Comparison of ENCODE assay signal across 9 mouse cellular contexts in the genomic region with DNA sequence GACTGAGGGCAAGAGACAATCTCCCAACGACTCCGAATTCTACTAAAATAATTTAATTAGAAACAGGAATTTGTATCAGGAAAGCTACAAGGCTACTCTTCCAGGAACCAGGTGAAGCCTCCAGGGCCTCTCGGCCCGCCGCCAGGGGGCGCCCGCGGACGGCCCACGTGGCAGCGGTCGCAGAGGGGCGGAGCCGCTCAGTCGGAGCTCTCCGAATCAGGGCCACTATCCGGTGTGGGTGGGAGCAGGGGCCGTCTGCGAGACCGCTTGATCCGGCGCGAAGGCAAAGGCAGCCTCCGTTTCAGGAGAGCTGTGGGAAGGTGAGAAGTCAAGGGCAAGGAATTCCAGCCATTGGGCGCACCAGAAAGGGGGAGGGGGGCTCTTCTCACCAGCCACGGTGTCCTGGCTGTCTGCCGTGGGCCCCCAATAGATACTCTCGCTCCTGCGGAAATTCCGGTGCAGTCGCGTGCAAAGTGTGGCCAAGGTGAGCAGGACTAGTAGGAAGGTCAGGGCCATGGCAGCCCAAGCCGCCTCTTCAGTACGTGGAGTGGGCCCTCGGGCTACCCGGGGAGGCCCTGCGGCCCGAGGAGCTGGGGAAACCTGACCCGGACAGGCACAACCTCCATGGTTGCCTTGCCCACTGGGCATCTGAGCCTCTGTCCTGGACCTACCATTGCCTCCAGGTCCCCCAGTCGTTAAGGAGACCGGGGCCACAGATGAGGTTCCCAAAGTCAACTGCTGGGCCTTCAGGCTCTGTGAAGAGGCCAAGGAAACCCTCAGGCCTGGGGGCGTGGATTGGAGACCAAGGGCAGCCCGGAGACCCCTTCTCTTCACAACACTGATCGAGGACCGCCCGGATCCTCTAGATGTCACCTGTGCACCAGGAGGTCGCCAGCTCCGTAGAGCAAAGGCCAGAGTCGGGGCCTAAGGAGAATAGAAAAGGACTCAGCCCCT. TPM values are rescaled to one million over a fixed set of nuclear protein-coding genes. Genes with fewer than 3 reads are reported as not detected.
DNase-seq lines count a peak whose midpoint lies in the region; ATAC-seq and TF ChIP-seq lines count a peak whose summit lies in the region.
"Had no signal": no experiment of that assay in that cellular context is flagged by ENCODE, and none has a peak within 500 bp of the region (broad histone marks: within the 10 kb centered on the region; RNA-seq: fewer than 3 reads in every experiment).

No protein-coding gene starts in this region.

- no peaks in the 10 kb centered on the region for H3K27me3 ChIP-seq in heart, embryonic 11.5 days (ENCODE audit: control insufficient read depth, insufficient read depth, low read length)
- no peaks in the 10 kb centered on the region for H3K27me3 ChIP-seq in kidney, embryonic 14.5 days (ENCODE audit: control insufficient read depth, insufficient read depth, low read length)
- no peaks in the 10 kb centered on the region for H3K27me3 ChIP-seq in liver, postnatal 0 days (ENCODE audit: insufficient read depth, low read length)
- H3K27me3 ChIP-seq in neural tube, embryonic 13.5 days, result no peaks in the 10 kb centered on the region
- H3K27me3 ChIP-seq in testis, adult 2 months (ENCODE audit: control insufficient read depth, insufficient read depth, low read length), result no peaks in the 10 kb centered on the region

- peak overlapping the region; percentile 24 for H3K4me3 ChIP-seq in bone marrow, adult 2 months (replicated peaks; ENCODE audit: control insufficient read depth, low read depth, low read length)
- no peak overlapping the region for H3K4me3 ChIP-seq in embryonic fibroblast, embryonic 13.5 days (ENCODE audit: insufficient read depth, low read length)
- H3K4me3 ChIP-seq in heart, embryonic 11.5 days (ENCODE audit: low read depth, low read length), result peak overlapping the region; percentile 28
- peak overlapping the region; percentile 30 for H3K4me3 ChIP-seq in kidney, embryonic 14.5 days (ENCODE audit: low read length)
- peak overlapping the region; percentile 24 for H3K4me3 ChIP-seq in liver, postnatal 0 days (ENCODE audit: low read depth, low read length)
- peak overlapping the region; percentile 30 for H3K4me3 ChIP-seq in neural tube, embryonic 13.5 days
- H3K4me3 ChIP-seq in testis, adult 2 months (ENCODE audit: control insufficient read depth, low read depth, low read length), result peak overlapping the region; percentile 84

- no peak for TF ChIP-seq POLR2A in bone marrow, adult 2 months (IDR thresholded peaks at IDR 0.05; ENCODE audit: borderline replicate concordance, control insufficient read depth, low read depth, low read length)
- peak; percentile 62 for TF ChIP-seq POLR2A in embryonic fibroblast, embryonic 13.5 days (IDR thresholded peaks at IDR 0.05; ENCODE audit: low read depth, low read length)
- TF ChIP-seq POLR2A in testis, adult 2 months (IDR thresholded peaks at IDR 0.05; ENCODE audit: control insufficient read depth, low read depth, low read length), result peak; percentile 20

- 27% methylated on average over 49 of the region's 49 CpGs for WGBS in bone marrow, adult 2 months
- 16% methylated on average over 49 of the region's 49 CpGs for WGBS in heart, embryonic 11.5 days (ENCODE audit: insufficient replicate concordance)
- WGBS in kidney, embryonic 14.5 days, result 19% methylated on average over 48 of the region's 49 CpGs
- WGBS in liver, postnatal 0 days (ENCODE audit: insufficient replicate concordance), result 20% methylated on average over 49 of the region's 49 CpGs
- 20% methylated on average over 49 of the region's 49 CpGs for WGBS in neural tube, embryonic 13.5 days

- TF ChIP-seq CTCF in bone marrow, adult 2 months (IDR thresholded peaks at IDR 0.05; ENCODE audit: control insufficient read depth, insufficient read depth, low read length), result peak; percentile 74
- peak; percentile 40 for TF ChIP-seq CTCF in embryonic fibroblast, embryonic 13.5 days (IDR thresholded peaks at IDR 0.05; ENCODE audit: borderline replicate concordance, insufficient read depth, low read length)
- TF ChIP-seq CTCF in liver, postnatal 0 days (IDR thresholded peaks at IDR 0.05; ENCODE audit: low read depth), result peak; percentile 95
- peak; percentile 76 for TF ChIP-seq CTCF in testis, adult 2 months (IDR thresholded peaks at IDR 0.05; ENCODE audit: control insufficient read depth, insufficient read depth, insufficient replicate concordance, low read depth, low read length)

- no peak overlapping the region; the same call in 1 of the 2 replicates for H3K27ac ChIP-seq in bone marrow, adult 2 months (ENCODE audit: control insufficient read depth, insufficient read depth, low read depth, low read length, poor library complexity)
- 0 out of 2 replicates have a peak overlapping the region, but pooled peaks have one; percentile 12 for H3K27ac ChIP-seq in embryonic fibroblast, embryonic 13.5 days (ENCODE audit: insufficient read depth, low read length)
- peak overlapping the region; percentile 46; the same call in 1 of the 2 replicates for H3K27ac ChIP-seq in heart, embryonic 11.5 days (ENCODE audit: low read depth, low read length)
- H3K27ac ChIP-seq in kidney, embryonic 14.5 days (ENCODE audit: low read depth, low read length), result no peak overlapping the region
- H3K27ac ChIP-seq in liver, postnatal 0 days (ENCODE audit: low read depth), result no peak overlapping the region
- no peak overlapping the region for H3K27ac ChIP-seq in neural tube, embryonic 13.5 days (replicated peaks)
- no peak overlapping the region for H3K27ac ChIP-seq in testis, adult 2 months (ENCODE audit: control insufficient read depth, insufficient read depth, low read depth, low read length)

- peak overlapping the region; percentile 80 for H3K4me2 ChIP-seq in heart, embryonic 11.5 days
- H3K4me2 ChIP-seq in kidney, embryonic 14.5 days (replicated peaks; ENCODE audit: low read depth, low read length), result peak overlapping the region; percentile 56
- H3K4me2 ChIP-seq in liver, postnatal 0 days (ENCODE audit: low read depth, low read length), result peak overlapping the region; percentile 72
- H3K4me2 ChIP-seq in neural tube, embryonic 13.5 days, result peak overlapping the region; percentile 63

- peak; percentile 89 for DNase-seq in liver, postnatal 0 days

- no peaks in the 10 kb centered on the region for H3K9me3 ChIP-seq in heart, embryonic 11.5 days (replicated peaks; ENCODE audit: control insufficient read depth, low read length)
- H3K9me3 ChIP-seq in kidney, embryonic 14.5 days (ENCODE audit: control insufficient read depth, low read length), result no peaks in the 10 kb centered on the region
- no peaks in the 10 kb centered on the region for H3K9me3 ChIP-seq in liver, postnatal 0 days (ENCODE audit: low read length)
- H3K9me3 ChIP-seq in neural tube, embryonic 13.5 days, result no peaks in the 10 kb centered on the region

- peak; percentile 79 for ATAC-seq in CD4-positive, CD25-positive, alpha-beta regulatory T cell, adult 4 months
- peak; percentile 47 for ATAC-seq in heart, embryonic 11.5 days (replicated peaks; ENCODE audit: insufficient number of reproducible peaks, low FRiP score, low TSS enrichment)
- peak; percentile 64 for ATAC-seq in kidney, embryonic 14.5 days (ENCODE audit: low FRiP score, low TSS enrichment)
- ATAC-seq in liver, postnatal 0 days, result peak; percentile 73
- peak; percentile 21 for ATAC-seq in neural tube, embryonic 13.5 days (ENCODE audit: low read depth)

- TF ChIP-seq EP300 in liver, postnatal 0 days (IDR thresholded peaks at IDR 0.05; ENCODE audit: low read depth), result no peak

- H3K4me1 ChIP-seq in bone marrow, adult 2 months (ENCODE audit: control insufficient read depth, insufficient read depth, low read length), result peaks cover 1% of the 10 kb centered on the region; the same call in 1 of the 2 replicates
- H3K4me1 ChIP-seq in embryonic fibroblast, embryonic 13.5 days (ENCODE audit: control insufficient read depth, insufficient read depth, low read length), result 0 out of 2 replicates have a peak, but pooled peaks cover under 1% of the 10 kb centered on the region
- H3K4me1 ChIP-seq in heart, embryonic 11.5 days (ENCODE audit: control insufficient read depth, insufficient read depth, low read length), result peaks cover 17% of the 10 kb centered on the region
- H3K4me1 ChIP-seq in kidney, embryonic 14.5 days (ENCODE audit: control insufficient read depth, insufficient read depth, low read length), result peaks cover 13% of the 10 kb centered on the region
- H3K4me1 ChIP-seq in liver, postnatal 0 days (ENCODE audit: insufficient read depth), result peaks cover 13% of the 10 kb centered on the region
- peaks cover 18% of the 10 kb centered on the region for H3K4me1 ChIP-seq in neural tube, embryonic 13.5 days (replicated peaks)
- H3K4me1 ChIP-seq in testis, adult 2 months (ENCODE audit: control insufficient read depth, insufficient read depth, low read length), result peaks cover 19% of the 10 kb centered on the region

- peak overlapping the region; percentile 74 for H3K9ac ChIP-seq in heart, embryonic 11.5 days (ENCODE audit: low read depth, low read length)
- H3K9ac ChIP-seq in kidney, embryonic 14.5 days (ENCODE audit: low read depth, low read length), result peak overlapping the region; percentile 46; the same call in 1 of the 2 replicates
- peak overlapping the region; percentile 28; the same call in 1 of the 2 replicates for H3K9ac ChIP-seq in liver, postnatal 0 days (replicated peaks)
- H3K9ac ChIP-seq in neural tube, embryonic 13.5 days, result peak overlapping the region; percentile 67

- H3K36me3 ChIP-seq in heart, embryonic 11.5 days (ENCODE audit: control insufficient read depth, insufficient read depth, low read length), result peaks cover 28% of the 10 kb centered on the region
- H3K36me3 ChIP-seq in kidney, embryonic 14.5 days (ENCODE audit: control insufficient read depth, insufficient read depth, low read length), result peaks cover 43% of the 10 kb centered on the region
- peaks cover 30% of the 10 kb centered on the region for H3K36me3 ChIP-seq in liver, postnatal 0 days (replicated peaks; ENCODE audit: insufficient read depth, low read length)
- peaks cover 47% of the 10 kb centered on the region for H3K36me3 ChIP-seq in neural tube, embryonic 13.5 days
- H3K36me3 ChIP-seq in testis, adult 2 months (ENCODE audit: control insufficient read depth, insufficient read depth, low read length), result peaks cover 2% of the 10 kb centered on the region

RNA-seq across cellular contexts. Expression of a gene that starts 6.6 kb away (rescaled TPM):
- polyA plus RNA-seq in CD4-positive, CD25-positive, alpha-beta regulatory T cell, adult 4 months (2017; shearing (Covaris generic)), result 1 to 10 TPM; 2.0 to 3.7 TPM
- 0.61 and 5.6 TPM in 2 replicates for polyA plus RNA-seq in bone marrow, adult 2 months (2011; ENCODE audit: insufficient read depth, insufficient read length, low replicate concordance, missing spikeins)
- polyA plus RNA-seq in embryonic fibroblast, embryonic 13.5 days (2011; ENCODE audit: insufficient read length, low read depth, missing spikeins), result 0.37 and 1.0 TPM in 2 replicates
- 0.82 and 1.5 TPM in 2 replicates for polyA plus RNA-seq in heart, embryonic 11.5 days (2014; fragmentation: Nextera tagmentation; extraction: Ambion mirVana)
- polyA plus RNA-seq in kidney, embryonic 14.5 days (2014; fragmentation: Nextera tagmentation; extraction: Ambion mirVana), result 1.4 and 2.6 TPM in 2 replicates
- 16.2 and 18.5 TPM in 2 replicates for polyA plus RNA-seq in liver, postnatal 0 days (2015; fragmentation: Nextera tagmentation; extraction: Ambion mirVana)
- 2.6 and 2.9 TPM in 2 replicates for polyA plus RNA-seq in neural tube, embryonic 13.5 days (2015; fragmentation: Nextera tagmentation; extraction: Ambion mirVana)
- polyA plus RNA-seq in testis, adult 2 months (2012; rRNA removed), result 0.17 and 0.28 TPM in 2 replicates

RNA-seq across cellular contexts. Expression of a gene that starts 7.4 kb away (rescaled TPM):
- polyA plus RNA-seq in CD4-positive, CD25-positive, alpha-beta regulatory T cell, adult 4 months (2017; shearing (Covaris generic)), result 1 to 10 TPM; 5.9 to 8.5 TPM
- 4.0 and 5.1 TPM in 2 replicates for polyA plus RNA-seq in bone marrow, adult 2 months (2011; ENCODE audit: insufficient read depth, insufficient read length, low replicate concordance, missing spikeins)
- 21.2 and 26.4 TPM in 2 replicates for polyA plus RNA-seq in embryonic fibroblast, embryonic 13.5 days (2011; ENCODE audit: insufficient read length, low read depth, missing spikeins)
- polyA plus RNA-seq in heart, embryonic 11.5 days (2014; fragmentation: Nextera tagmentation; extraction: Ambion mirVana), result 23.0 and 24.8 TPM in 2 replicates
- 36.9 and 37.4 TPM in 2 replicates for polyA plus RNA-seq in kidney, embryonic 14.5 days (2014; fragmentation: Nextera tagmentation; extraction: Ambion mirVana)
- polyA plus RNA-seq in liver, postnatal 0 days (2015; fragmentation: Nextera tagmentation; extraction: Ambion mirVana), result 4.8 and 5.4 TPM in 2 replicates
- 18.0 and 18.3 TPM in 2 replicates for polyA plus RNA-seq in neural tube, embryonic 13.5 days (2015; fragmentation: Nextera tagmentation; extraction: Ambion mirVana)
- 46.7 and 54.1 TPM in 2 replicates for polyA plus RNA-seq in testis, adult 2 months (2012; rRNA removed)

RNA-seq across cellular contexts. Expression of a gene that starts 10.7 kb away (rescaled TPM):
- polyA plus RNA-seq in CD4-positive, CD25-positive, alpha-beta regulatory T cell, adult 4 months (2017; shearing (Covaris generic)), result under 1 TPM; 0.48 to 0.58 TPM
- 0.56 and 0.87 TPM in 2 replicates for polyA plus RNA-seq in bone marrow, adult 2 months (2011; ENCODE audit: insufficient read depth, insufficient read length, low replicate concordance, missing spikeins)
- polyA plus RNA-seq in embryonic fibroblast, embryonic 13.5 days (2011; ENCODE audit: insufficient read length, low read depth, missing spikeins), result not detected in 2 replicates
- polyA plus RNA-seq in heart, embryonic 11.5 days (2014; fragmentation: Nextera tagmentation; extraction: Ambion mirVana), result 0.13 TPM in 1 of 2 replicates, not detected in the other
- polyA plus RNA-seq in kidney, embryonic 14.5 days (2014; fragmentation: Nextera tagmentation; extraction: Ambion mirVana), result not detected in 2 replicates
- polyA plus RNA-seq in liver, postnatal 0 days (2015; fragmentation: Nextera tagmentation; extraction: Ambion mirVana), result 0.18 and 0.28 TPM in 2 replicates
- polyA plus RNA-seq in neural tube, embryonic 13.5 days (2015; fragmentation: Nextera tagmentation; extraction: Ambion mirVana), result 0.15 TPM in 1 of 2 replicates, not detected in the other
- polyA plus RNA-seq in testis, adult 2 months (2012; rRNA removed), result not detected in 2 replicates
- polyA plus RNA-seq: frontal cortex, adult 2 months had no signal

RNA-seq across cellular contexts. Expression of a gene that starts 15.0 kb away (rescaled TPM):
- polyA plus RNA-seq in CD4-positive, CD25-positive, alpha-beta regulatory T cell, adult 4 months (2017; shearing (Covaris generic)), result 10 to 100 TPM in 1 of 2 experiments, 1 to 10 TPM in 1; 9.6 to 10.9 TPM
- polyA plus RNA-seq in bone marrow, adult 2 months (2011; ENCODE audit: insufficient read depth, insufficient read length, low replicate concordance, missing spikeins), result 10.2 and 16.1 TPM in 2 replicates
- polyA plus RNA-seq in embryonic fibroblast, embryonic 13.5 days (2011; ENCODE audit: insufficient read length, low read depth, missing spikeins), result 37.9 and 41.2 TPM in 2 replicates
- polyA plus RNA-seq in heart, embryonic 11.5 days (2014; fragmentation: Nextera tagmentation; extraction: Ambion mirVana), result 13.3 and 15.1 TPM in 2 replicates
- 18.1 and 19.3 TPM in 2 replicates for polyA plus RNA-seq in kidney, embryonic 14.5 days (2014; fragmentation: Nextera tagmentation; extraction: Ambion mirVana)
- 2.1 and 2.5 TPM in 2 replicates for polyA plus RNA-seq in liver, postnatal 0 days (2015; fragmentation: Nextera tagmentation; extraction: Ambion mirVana)
- polyA plus RNA-seq in neural tube, embryonic 13.5 days (2015; fragmentation: Nextera tagmentation; extraction: Ambion mirVana), result 11.5 and 14.1 TPM in 2 replicates
- 566 and 585 TPM in 2 replicates for polyA plus RNA-seq in testis, adult 2 months (2012; rRNA removed)

RNA-seq across cellular contexts. Expression of a gene that starts 18.9 kb away (rescaled TPM):
- 1 to 10 TPM; 1.3 to 1.4 TPM for polyA plus RNA-seq in CD4-positive, CD25-positive, alpha-beta regulatory T cell, adult 4 months (2017; shearing (Covaris generic))
- polyA plus RNA-seq in bone marrow, adult 2 months (2011; ENCODE audit: insufficient read depth, insufficient read length, low replicate concordance, missing spikeins), result 3.1 and 5.7 TPM in 2 replicates
- 12.3 and 15.6 TPM in 2 replicates for polyA plus RNA-seq in embryonic fibroblast, embryonic 13.5 days (2011; ENCODE audit: insufficient read length, low read depth, missing spikeins)
- 3.0 and 3.4 TPM in 2 replicates for polyA plus RNA-seq in heart, embryonic 11.5 days (2014; fragmentation: Nextera tagmentation; extraction: Ambion mirVana)
- polyA plus RNA-seq in kidney, embryonic 14.5 days (2014; fragmentation: Nextera tagmentation; extraction: Ambion mirVana), result 6.8 and 8.6 TPM in 2 replicates
- polyA plus RNA-seq in liver, postnatal 0 days (2015; fragmentation: Nextera tagmentation; extraction: Ambion mirVana), result 0.53 and 0.72 TPM in 2 replicates
- 33.7 and 37.9 TPM in 2 replicates for polyA plus RNA-seq in neural tube, embryonic 13.5 days (2015; fragmentation: Nextera tagmentation; extraction: Ambion mirVana)
- polyA plus RNA-seq in testis, adult 2 months (2012; rRNA removed), result 2.9 and 3.6 TPM in 2 replicates

Comparison
In these comparisons a context has a peak if more than half of its experiments do, and no peak if none do; other contexts are left out.
1. ATAC-seq: peak in every context shown above with its lines; median percentile 79 in CD4-positive, CD25-positive, alpha-beta regulatory T cell, adult 4 months; 73 in liver, postnatal 0 days; 64 in kidney, embryonic 14.5 days; 47 in heart, embryonic 11.5 days; 21 in neural tube, embryonic 13.5 days.
2. H3K27ac ChIP-seq: peak in embryonic fibroblast, embryonic 13.5 days (single experiment) and heart, embryonic 11.5 days (single experiment); none in bone marrow, adult 2 months (single experiment), kidney, embryonic 14.5 days (single experiment), liver, postnatal 0 days (single experiment), neural tube, embryonic 13.5 days (single experiment) and testis, adult 2 months (single experiment).
3. CTCF ChIP-seq: peak in every context shown above with its lines; median percentile 95 in liver, postnatal 0 days; 76 in testis, adult 2 months; 74 in bone marrow, adult 2 months; 40 in embryonic fibroblast, embryonic 13.5 days.
4. Peak in every context shown above with its lines, with median percentiles within 50 percentile points of each other: H3K4me2 ChIP-seq and H3K9ac ChIP-seq.